Mouse (Mus musculus) hindbrain, embryonic 14.5 days (tissue): Measurements from ENCODE around the gene Nptn. TPM values are rescaled to one million over a fixed set of nuclear protein-coding genes. Genes with fewer than 3 reads are reported as not detected.

Experiments used
- ATAC-seq: fragments of 200-750 bp; cut with Nextera tagmentation; 2 replicates; pipeline ENCODE4 v1.8.0; 2017; ENCODE audit warnings: moderate number of reproducible peaks, mild to moderate bottlenecking, moderate TSS enrichment, moderate library complexity; ENCODE audit not compliant: low FRiP score
- DNase-seq: peaks from one replicate; pipeline ENCODE4 v3.0.0-alpha.2; 2015; ENCODE audit warnings: low spot score
- H3K27ac ChIP-seq: fragments of 300-500 bp; sonication (generic); 2 replicates; pipeline ENCODE4 v1.5.1; 2014; ENCODE audit warnings: mild to moderate bottlenecking, moderate library complexity
- H3K27me3 ChIP-seq: fragments of 300-500 bp; sonication (generic); 2 replicates; pipeline ENCODE4 v1.6.1; 2014; ENCODE audit warnings: mild to moderate bottlenecking, low read length, mixed read lengths; ENCODE audit not compliant: control insufficient read depth, insufficient read depth
- H3K36me3 ChIP-seq: fragments of 300-500 bp; sonication (generic); replicated peaks from 2 replicates; pipeline ENCODE4 v1.6.1; 2014; ENCODE audit not compliant: control insufficient read depth, insufficient read depth
- H3K4me1 ChIP-seq: fragments of 300-500 bp; sonication (generic); replicated peaks from 2 replicates; pipeline ENCODE4 v1.6.1; 2014; ENCODE audit warnings: antibody characterized with exemption, low read length, mixed read lengths; ENCODE audit not compliant: control insufficient read depth, insufficient read depth
- H3K4me2 ChIP-seq: fragments of 300-500 bp; sonication (generic); replicated peaks from 2 replicates; pipeline ENCODE4 v1.6.1; 2014; ENCODE audit warnings: mild to moderate bottlenecking, moderate library complexity
- H3K4me3 ChIP-seq: fragments of 300-500 bp; sonication (generic); replicated peaks from 2 replicates; pipeline ENCODE4 v1.5.1; 2014; ENCODE audit warnings: mild to moderate bottlenecking, low read length
- H3K9ac ChIP-seq: fragments of 300-500 bp; sonication (generic); 2 replicates; pipeline ENCODE4 v1.6.1; 2014
- H3K9me3 ChIP-seq: fragments of 300-500 bp; sonication (generic); 2 replicates; pipeline ENCODE4 v1.6.1; 2016; ENCODE audit warnings: low read length; ENCODE audit not compliant: control insufficient read depth
- WGBS: fragments of 180-500 bp; shearing (Covaris S2); extraction: QIAGEN DNeasy Blood & Tissue Kit; methylation state at CpG from one replicate; pipeline ENCODE4 v1.1.7; 2014; 5-methylcytosine and 5-hydroxymethylcytosine counted together
- polyA plus RNA-seq: library from polyadenylated mRNA; unstranded; fragments of >200 nt; fragmentation: Nextera tagmentation; extraction: Ambion mirVana; gene quantifications from 2 replicates; pipeline ENCODE4 v1.2.1, GENCODE M21; 2014

Gene Nptn
- polyA plus RNA-seq, 1 experiment from 2014 or later: 209 TPM

- 96% methylated on average over 6 of the region's 6 CpGs for WGBS
- H3K27ac ChIP-seq: no peak overlapping the region
- ATAC-seq: no peak
- H3K4me1 ChIP-seq: no peaks in the 10 kb centered on the region
- no peak overlapping the region for H3K4me2 ChIP-seq
- H3K9ac ChIP-seq: no peak overlapping the region
- no peaks in the 10 kb centered on the region for H3K9me3 ChIP-seq
- H3K27me3 ChIP-seq: no peaks in the 10 kb centered on the region
- no peak for DNase-seq
- H3K36me3 ChIP-seq: peaks cover 6% of the 10 kb centered on the region; the same call in 1 of the 2 replicates
- H3K4me3 ChIP-seq: no peak overlapping the region
These were observed 87.8 kb downstream of the Nptn start for GRCm38 (mm10) chr9:58669819-58670218.

- ATAC-seq (no peak), DNase-seq (no peak)
- no peak overlapping the region for H3K27ac ChIP-seq
- no peaks in the 10 kb centered on the region for H3K9me3 ChIP-seq
- no peaks in the 10 kb centered on the region for H3K27me3 ChIP-seq
- 60% methylated on average over 4 of the region's 4 CpGs for WGBS
- no peak overlapping the region for H3K9ac ChIP-seq
- no peak overlapping the region for H3K4me3 ChIP-seq
- no peak overlapping the region for H3K4me2 ChIP-seq
- H3K4me1 ChIP-seq: no peaks in the 10 kb centered on the region
- H3K36me3 ChIP-seq: 0 out of 2 replicates have a peak, but pooled peaks cover 4% of the 10 kb centered on the region
These were observed 90.4 kb downstream of the Nptn start for GRCm38 (mm10) chr9:58672474-58672873.

- 80% methylated on average over 11 of the region's 11 CpGs for WGBS
- Histone ChIP-seq H3K9ac (no peak overlapping the region), H3K9me3 (no peaks in the 10 kb centered on the region), H3K27ac (no peak overlapping the region), H3K4me3 (no peak overlapping the region), H3K4me2 (no peak overlapping the region), H3K4me1 (no peaks in the 10 kb centered on the region), H3K36me3 (no peaks in the 10 kb centered on the region), H3K27me3 (no peaks in the 10 kb centered on the region)
- ATAC-seq (no peak), DNase-seq (no peak)
These were observed 92.7 kb downstream of the Nptn start for GRCm38 (mm10) chr9:58674736-58675135.

GRCm38 (mm10) chr9:58675371-58675770, 93.3 kb downstream of the Nptn start:
- H3K4me1 ChIP-seq: no peaks in the 10 kb centered on the region
- no peaks in the 10 kb centered on the region for H3K27me3 ChIP-seq
- ATAC-seq (no peak), DNase-seq (no peak)
- H3K36me3 ChIP-seq: no peaks in the 10 kb centered on the region
- no peaks in the 10 kb centered on the region for H3K9me3 ChIP-seq
- no peak overlapping the region for H3K27ac ChIP-seq
- H3K4me3 ChIP-seq: no peak overlapping the region
- 74% methylated on average over 6 of the region's 6 CpGs for WGBS
- H3K9ac ChIP-seq: no peak overlapping the region
- H3K4me2 ChIP-seq: no peak overlapping the region

- Histone ChIP-seq H3K36me3 (no peaks in the 10 kb centered on the region), H3K27me3 (no peaks in the 10 kb centered on the region), H3K4me3 (no peak overlapping the region), H3K4me1 (no peaks in the 10 kb centered on the region), H3K9ac (no peak overlapping the region), H3K4me2 (no peak overlapping the region), H3K27ac (no peak overlapping the region), H3K9me3 (no peaks in the 10 kb centered on the region)
- ATAC-seq (no peak), DNase-seq (no peak)
- WGBS: 73% methylated on average over 2 of the region's 2 CpGs
These were observed 99.4 kb downstream of the Nptn start for GRCm38 (mm10) chr9:58681411-58681810.

GRCm38 (mm10) chr9:58682106-58682505, 100.1 kb downstream of the Nptn start:
- Histone ChIP-seq H3K4me1 (no peaks in the 10 kb centered on the region), H3K9me3 (no peaks in the 10 kb centered on the region), H3K27me3 (no peaks in the 10 kb centered on the region), H3K36me3 (no peaks in the 10 kb centered on the region), H3K4me2 (no peak overlapping the region), H3K27ac (no peak overlapping the region), H3K9ac (no peak overlapping the region), H3K4me3 (no peak overlapping the region)
- 72% methylated on average over 6 of the region's 6 CpGs for WGBS
- no peak for DNase-seq
- ATAC-seq: no peak

- Histone ChIP-seq H3K4me3 (no peak overlapping the region), H3K27ac (no peak overlapping the region), H3K36me3 (no peaks in the 10 kb centered on the region), H3K27me3 (no peaks in the 10 kb centered on the region), H3K4me2 (no peak overlapping the region), H3K9me3 (no peaks in the 10 kb centered on the region), H3K4me1 (no peaks in the 10 kb centered on the region), H3K9ac (no peak overlapping the region)
- ATAC-seq: no peak
- whole genome bisulfite sequencing: 37% methylated on average over 6 of the region's 6 CpGs
- no peak for DNase-seq
These were observed 101.3 kb downstream of the Nptn start for GRCm38 (mm10) chr9:58683372-58683771.

GRCm38 (mm10) chr9:58685290-58685689, 103.2 kb downstream of the Nptn start:
- Histone ChIP-seq H3K27me3 (no peaks in the 10 kb centered on the region), H3K27ac (no peak overlapping the region), H3K4me1 (no peaks in the 10 kb centered on the region), H3K4me2 (no peak overlapping the region), H3K9ac (no peak overlapping the region), H3K4me3 (no peak overlapping the region), H3K9me3 (no peaks in the 10 kb centered on the region), H3K36me3 (no peaks in the 10 kb centered on the region)
- ATAC-seq (no peak), DNase-seq (no peak)
- WGBS: 90% methylated on average over 10 of the region's 10 CpGs

- WGBS: 89% methylated on average over 4 of the region's 4 CpGs
These were observed 106.0 kb downstream of the Nptn start for GRCm38 (mm10) chr9:58688076-58688475.

GRCm38 (mm10) chr9:58690701-58691100, 108.7 kb downstream of the Nptn start:
- WGBS: 86% methylated on average over 4 of the region's 4 CpGs

More at GRCm38 (mm10) chr9:58688076-58688475, 106.0 kb downstream of the Nptn start:
- H3K27ac ChIP-seq: no peak overlapping the region
- no peaks in the 10 kb centered on the region for H3K36me3 ChIP-seq
- no peaks in the 10 kb centered on the region for H3K27me3 ChIP-seq
- no peaks in the 10 kb centered on the region for H3K4me1 ChIP-seq
- ATAC-seq (no peak), DNase-seq (no peak)
- no peak overlapping the region for H3K4me3 ChIP-seq
- no peak overlapping the region for H3K9ac ChIP-seq
- H3K9me3 ChIP-seq: no peaks in the 10 kb centered on the region
- no peak overlapping the region for H3K4me2 ChIP-seq

More at GRCm38 (mm10) chr9:58690701-58691100, 108.7 kb downstream of the Nptn start:
- Histone ChIP-seq H3K9me3 (peaks cover 8% of the 10 kb centered on the region; the same call in 1 of the 2 replicates), H3K4me1 (no peaks in the 10 kb centered on the region), H3K4me3 (no peak overlapping the region), H3K4me2 (no peak overlapping the region), H3K36me3 (no peaks in the 10 kb centered on the region), H3K27me3 (no peaks in the 10 kb centered on the region), H3K27ac (no peak overlapping the region), H3K9ac (no peak overlapping the region)
- no peak for DNase-seq
- no peak for ATAC-seq
